In the genomic region with DNA sequence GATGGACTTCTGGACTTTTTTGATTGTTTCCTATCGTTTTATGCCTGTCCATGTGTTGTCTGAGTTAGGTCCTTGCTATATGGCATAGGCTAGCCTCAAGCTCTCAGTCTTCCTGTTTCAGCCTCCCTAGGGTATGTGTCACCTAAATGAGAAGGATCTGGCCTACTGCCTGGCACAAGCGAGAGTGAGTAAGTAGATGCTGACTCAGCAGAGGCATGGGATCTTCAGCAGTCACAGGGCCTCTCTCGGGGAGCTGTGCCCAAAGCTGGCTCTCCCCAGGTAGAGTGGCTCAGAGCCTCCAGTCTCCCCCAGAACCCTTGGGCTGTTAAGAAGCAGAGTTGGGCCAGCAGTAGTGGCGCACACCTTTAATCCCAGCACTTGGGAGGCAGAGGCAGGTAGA, we compare ENCODE assay signal across 15 mouse cellular contexts.
"Had no signal": no experiment of that assay in that cellular context is flagged by ENCODE, and none has a peak within 500 bp of the region (broad histone marks: within the 10 kb centered on the region; RNA-seq: fewer than 3 reads in every experiment).

No protein-coding gene starts in this region.

- ATAC-seq: intestine, embryonic 15.5 days; liver, embryonic 12.5 days; midbrain, embryonic 13.5 days had no signal

- H3K9ac ChIP-seq: intestine, embryonic 15.5 days; limb, embryonic 15.5 days; liver, embryonic 12.5 days; midbrain, embryonic 13.5 days; neural tube, embryonic 12.5 days had no signal

- H3K9me3 ChIP-seq: intestine, embryonic 15.5 days; limb, embryonic 15.5 days; liver, embryonic 12.5 days; midbrain, embryonic 13.5 days; neural tube, embryonic 12.5 days had no signal

- H3K4me1 ChIP-seq: intestine, embryonic 15.5 days; limb, embryonic 15.5 days; liver, embryonic 12.5 days; neural tube, embryonic 12.5 days had no signal

- H3K4me2 ChIP-seq: intestine, embryonic 15.5 days; limb, embryonic 15.5 days; liver, embryonic 12.5 days; midbrain, embryonic 13.5 days; neural tube, embryonic 12.5 days had no signal

- H3K4me3 ChIP-seq: intestine, embryonic 15.5 days; limb, embryonic 15.5 days; liver, embryonic 12.5 days; midbrain, embryonic 13.5 days; myocyte; neural tube, embryonic 12.5 days had no signal

- H3K27me3 ChIP-seq: intestine, embryonic 15.5 days; limb, embryonic 15.5 days; liver, embryonic 12.5 days; midbrain, embryonic 13.5 days; neural tube, embryonic 12.5 days had no signal

- H3K27ac ChIP-seq: intestine, embryonic 15.5 days; kidney, postnatal 0 days; limb, embryonic 15.5 days; liver, embryonic 12.5 days; midbrain, embryonic 13.5 days; neural tube, embryonic 12.5 days; stomach, postnatal 0 days had no signal

- DNase-seq: kidney, adult 8-10 months; kidney, postnatal 36 days; layer of hippocampus, adult 9-11 months; layer of hippocampus, postnatal 36 days; right cerebral cortex, postnatal 14 days; thymus, adult 18-20 months; thymus, postnatal 14 days had no signal
